8 mouse cellular contexts compared by ENCODE assay signal in the genomic region with DNA sequence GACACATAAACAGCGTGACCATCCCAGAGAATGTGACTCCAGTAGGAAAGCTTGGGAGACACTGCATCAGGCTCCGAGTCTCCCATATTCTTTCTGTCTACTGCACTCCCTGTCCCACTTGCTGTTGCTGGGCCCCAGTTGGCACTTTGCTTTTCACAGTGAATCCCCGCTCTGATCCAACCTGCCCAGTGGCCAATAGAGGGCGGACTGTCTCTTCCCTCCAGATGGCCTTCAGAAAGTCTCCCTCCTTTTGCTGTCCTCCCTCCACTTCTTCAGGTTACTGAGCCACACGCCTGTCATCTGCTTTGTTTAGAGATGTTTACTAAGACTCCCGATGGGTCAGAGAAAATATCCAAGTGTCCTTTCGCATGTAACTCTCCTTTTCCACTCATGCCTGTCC. TPM values are rescaled to one million over a fixed set of nuclear protein-coding genes. Genes with fewer than 3 reads are reported as not detected.
A peak's percentile ranks its signal among the peaks of the same experiment; 100 is the strongest.
DNase-seq lines count a peak whose midpoint lies in the region; ATAC-seq lines count a peak whose summit lies in the region.

No protein-coding gene starts in this region.

- peaks cover 25% of the 10 kb centered on the region for H3K4me1 ChIP-seq in forebrain, embryonic 10.5 days
- peaks cover 14% of the 10 kb centered on the region for H3K4me1 ChIP-seq in forebrain, embryonic 16.5 days (replicated peaks; ENCODE audit: control insufficient read depth, insufficient read depth, low read length)

- H3K36me3 ChIP-seq in forebrain, embryonic 10.5 days (replicated peaks), result no peaks in the 10 kb centered on the region
- H3K36me3 ChIP-seq in forebrain, embryonic 16.5 days (ENCODE audit: control insufficient read depth, insufficient read depth), result no peaks in the 10 kb centered on the region

- H3K4me2 ChIP-seq in forebrain, embryonic 16.5 days (ENCODE audit: low read length), result no peak overlapping the region

- no peaks in the 10 kb centered on the region for H3K9me3 ChIP-seq in forebrain, embryonic 10.5 days
- H3K9me3 ChIP-seq in forebrain, embryonic 16.5 days (ENCODE audit: control insufficient read depth, low read length), result no peaks in the 10 kb centered on the region

- no peak overlapping the region for H3K9ac ChIP-seq in forebrain, embryonic 16.5 days (replicated peaks; ENCODE audit: low read depth, low read length)

- intact Hi-C loops in heart, postnatal 14 days (cut with DNase I), result loop anchor here (2.0 kb wide), 4 partner anchors 102 to 258 kb away; no protein-coding TSS in a partner anchor

- H3K4me3 ChIP-seq in forebrain, embryonic 10.5 days, result no peak overlapping the region
- H3K4me3 ChIP-seq in forebrain, embryonic 16.5 days (replicated peaks; ENCODE audit: low read length), result no peak overlapping the region

- ATAC-seq in forebrain, embryonic 16.5 days, result no peak

- DNase-seq in forebrain, embryonic 10.5 days (ENCODE audit: extremely low spot score, low spot score), result peak; percentile 42
- peak; percentile 35 to 40 for DNase-seq in right cerebral cortex, adult 2 months (ENCODE audit: low spot score in 2 of 2)
- DNase-seq in right cerebral cortex, postnatal 4 days, result no peak
- peak; percentile 82 to 84 for DNase-seq in cerebellum, postnatal 10 days
- peak; percentile 66 to 76 for DNase-seq in heart, postnatal 14 days
- DNase-seq in lung, postnatal 25 days (ENCODE audit: low spot score), result peak; percentile 68
- peak; percentile 40 for DNase-seq in thymus, postnatal 25 days

- peaks cover 21% of the 10 kb centered on the region for H3K27me3 ChIP-seq in forebrain, embryonic 10.5 days (ENCODE audit: poor library complexity, severe bottlenecking)
- no peaks in the 10 kb centered on the region for H3K27me3 ChIP-seq in forebrain, embryonic 16.5 days (replicated peaks; ENCODE audit: control insufficient read depth, insufficient read depth, low read length)

- WGBS in forebrain, embryonic 10.5 days, result 23% methylated on average over 7 of the region's 7 CpGs
- WGBS in forebrain, embryonic 16.5 days, result 20% methylated on average over 7 of the region's 7 CpGs

- H3K27ac ChIP-seq in forebrain, embryonic 10.5 days, result no peak overlapping the region
- no peak overlapping the region for H3K27ac ChIP-seq in forebrain, embryonic 16.5 days (ENCODE audit: low read length)

RNA-seq across cellular contexts. Expression of a gene that starts 2.9 kb away (rescaled TPM):
- polyA plus RNA-seq in forebrain, embryonic 10.5 days (2016; fragmentation: Nextera tagmentation; extraction: Ambion mirVana), result 1.8 and 2.3 TPM in 2 replicates
- 7.8 and 9.9 TPM in 2 replicates for polyA plus RNA-seq in forebrain, embryonic 16.5 days (2015; fragmentation: Nextera tagmentation; extraction: Ambion mirVana)
- 10 to 100 TPM; 44.9 to 45.3 TPM for total RNA-seq in heart, postnatal 14 days (2021)
